Mouse (Mus musculus) natural killer cell, adult 2 months (primary cell): Measurements from ENCODE around the gene Pla2g4e.

ENCODE experiments used
- DNase-seq, 2 experiments: peaks; one replicate each; pipeline ENCODE4 v3.0.0; 2022; ENCODE audit warnings: low spot score in 2 of 2

Pla2g4e gene

GRCm38 (mm10) chr2:120154361-120154894, 90.7 kb downstream of the Pla2g4e start, which contains the start of gene Ehd4:
TSS of gene Ehd4 (minus strand) at chr2:120154606.
- peak; percentile 98 for DNase-seq

- peak; percentile 42 to 47 for DNase-seq
Observed at GRCm38 (mm10) chr2:120153586-120154360, 91.4 kb downstream of the Pla2g4e start.

- no peak for DNase-seq
Observed at GRCm38 (mm10) chr2:120150571-120150970, 94.6 kb downstream of the Pla2g4e start.

- no peak for DNase-seq
Observed at GRCm38 (mm10) chr2:120149634-120150033, 95.5 kb downstream of the Pla2g4e start.

GRCm38 (mm10) chr2:120147999-120148398, 97.1 kb downstream of the Pla2g4e start:
- no peak for DNase-seq

GRCm38 (mm10) chr2:120147364-120147763, 97.8 kb downstream of the Pla2g4e start:
- DNase-seq, result no peak

- no peak for DNase-seq
Observed at GRCm38 (mm10) chr2:120146543-120146942, 98.6 kb downstream of the Pla2g4e start.

- DNase-seq, result no peak
Observed at GRCm38 (mm10) chr2:120144390-120144789, 100.7 kb downstream of the Pla2g4e start.

GRCm38 (mm10) chr2:120142336-120142735, 102.8 kb downstream of the Pla2g4e start:
- no peak for DNase-seq

- no peak for DNase-seq
Observed at GRCm38 (mm10) chr2:120141671-120142070, 103.5 kb downstream of the Pla2g4e start.

GRCm38 (mm10) chr2:120140326-120140725, 104.8 kb downstream of the Pla2g4e start:
- no peak for DNase-seq

- DNase-seq, result no peak
Observed at GRCm38 (mm10) chr2:120139091-120139490, 106.0 kb downstream of the Pla2g4e start.

GRCm38 (mm10) chr2:120137281-120137680, 107.9 kb downstream of the Pla2g4e start:
- DNase-seq, result no peak

GRCm38 (mm10) chr2:120134453-120135075, 110.6 kb downstream of the Pla2g4e start:
- peak in 1 of 2 experiments; percentile 27 for DNase-seq

GRCm38 (mm10) chr2:120131881-120132280, 113.3 kb downstream of the Pla2g4e start:
- DNase-seq, result no peak

GRCm38 (mm10) chr2:120129252-120129908, 115.8 kb downstream of the Pla2g4e start:
- no peak for DNase-seq

- DNase-seq, result no peak
Observed at GRCm38 (mm10) chr2:120128611-120129051, 116.5 kb downstream of the Pla2g4e start.

GRCm38 (mm10) chr2:120128011-120128410, 117.1 kb downstream of the Pla2g4e start:
- no peak for DNase-seq

GRCm38 (mm10) chr2:120126901-120127300, 118.2 kb downstream of the Pla2g4e start:
- no peak for DNase-seq

- DNase-seq, result no peak
Observed at GRCm38 (mm10) chr2:120126408-120126807, 118.7 kb downstream of the Pla2g4e start.

GRCm38 (mm10) chr2:120125461-120125860, 119.7 kb downstream of the Pla2g4e start:
- DNase-seq, result no peak

GRCm38 (mm10) chr2:120124946-120125345, 120.2 kb downstream of the Pla2g4e start:
- no peak for DNase-seq
